Mouse (Mus musculus): ENCODE data around the gene Grwd1.

The Grwd1 gene

DNA sequence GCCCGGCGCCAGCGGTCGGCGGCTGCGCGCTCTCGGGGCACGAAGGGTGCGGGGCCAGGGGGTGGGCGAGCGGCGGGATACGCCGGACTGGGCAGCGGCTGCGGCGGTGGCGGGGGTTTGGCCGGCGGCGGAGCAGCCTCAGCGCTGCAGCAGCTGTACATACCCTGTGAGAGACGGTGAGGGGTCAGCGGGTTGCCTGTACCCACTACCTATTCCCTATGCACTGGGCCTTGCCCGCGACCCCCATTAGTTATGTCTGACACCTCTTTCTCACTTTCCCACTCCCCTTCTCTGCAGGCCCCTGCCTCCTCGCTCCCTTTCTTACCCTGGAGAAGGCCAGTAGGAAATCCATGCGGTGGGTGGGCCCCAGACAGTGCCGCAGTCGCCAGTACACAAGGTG lies 3.2 kb upstream of the Grwd1 start:
- peak; percentile 8 for DNase-seq

DNA sequence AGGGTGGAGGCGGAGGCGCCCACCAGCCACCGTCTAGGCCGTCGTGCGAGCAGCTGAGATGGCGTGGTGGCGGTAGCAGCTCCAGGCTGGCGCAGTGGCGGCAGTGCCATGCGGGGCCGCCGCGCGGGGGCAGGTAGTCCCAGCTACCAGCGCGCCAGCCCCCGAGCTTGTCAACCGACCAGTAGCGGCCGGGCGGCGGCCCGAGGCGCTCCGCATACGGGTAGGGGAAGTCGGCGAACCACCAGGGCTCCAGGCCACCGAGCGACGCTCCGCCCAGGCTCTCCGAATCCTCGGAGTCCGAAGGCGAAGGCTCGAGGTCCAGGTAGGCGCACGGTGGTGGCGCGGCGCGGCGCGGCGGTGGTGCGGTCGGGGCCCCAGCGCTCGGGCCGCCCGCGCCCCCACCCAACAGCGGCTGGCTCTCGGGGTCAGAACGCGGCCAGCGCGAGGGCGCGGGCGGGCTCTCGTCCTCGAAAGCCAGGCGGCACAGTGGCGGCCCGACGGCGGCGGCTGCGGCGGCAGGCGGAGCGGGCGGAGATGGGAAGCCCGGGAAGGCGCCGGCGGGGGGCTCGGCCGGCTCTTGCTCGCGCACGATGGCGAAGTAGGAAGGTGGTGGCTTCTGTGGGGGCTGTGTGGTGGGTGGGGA lies 2.5 kb upstream of the Grwd1 start:
- DNase-seq = peak; percentile 6

DNA sequence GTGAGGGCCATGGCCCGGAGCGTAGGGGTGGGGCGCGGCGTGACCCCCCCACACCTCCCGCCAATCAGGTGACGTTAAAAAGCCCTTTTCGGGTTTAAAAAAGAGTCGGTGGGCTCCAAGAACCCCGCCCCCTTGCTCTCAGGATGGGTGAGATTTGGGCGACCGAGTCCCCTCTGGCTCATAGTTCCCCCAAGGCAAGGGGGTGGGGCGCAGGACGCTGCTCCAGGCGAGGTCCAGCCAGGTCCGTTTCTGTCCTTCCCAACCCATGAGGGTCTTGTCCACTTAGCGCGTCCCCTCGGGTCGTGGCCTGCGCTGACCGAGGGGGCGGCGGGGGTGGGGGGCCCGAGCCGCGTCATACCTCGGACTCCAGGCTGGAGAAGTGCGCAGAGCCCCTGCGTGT lies 1.7 kb upstream of the Grwd1 start:
- DNase-seq = peak; percentile 10

DNA sequence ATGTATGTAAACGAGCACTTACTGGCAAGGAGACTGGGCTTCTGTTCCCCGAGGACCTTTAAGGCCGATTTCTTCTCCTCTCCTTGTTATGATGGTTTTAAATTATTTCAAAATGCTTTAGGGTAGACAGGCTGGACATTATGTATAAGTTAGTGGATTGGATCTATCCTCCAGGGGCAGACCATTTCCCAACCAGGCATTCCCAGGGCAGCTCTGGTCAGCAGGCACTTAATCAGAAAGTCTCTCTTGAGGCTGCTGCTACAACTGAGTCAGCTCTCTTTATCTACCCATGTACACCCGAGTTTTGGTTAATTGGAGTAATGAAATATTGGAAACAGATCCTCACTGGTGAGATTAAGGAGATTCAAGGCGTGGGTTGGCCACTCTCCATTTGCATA lies 383 bp upstream of the Grwd1 start:
- no peak for DNase-seq

DNA sequence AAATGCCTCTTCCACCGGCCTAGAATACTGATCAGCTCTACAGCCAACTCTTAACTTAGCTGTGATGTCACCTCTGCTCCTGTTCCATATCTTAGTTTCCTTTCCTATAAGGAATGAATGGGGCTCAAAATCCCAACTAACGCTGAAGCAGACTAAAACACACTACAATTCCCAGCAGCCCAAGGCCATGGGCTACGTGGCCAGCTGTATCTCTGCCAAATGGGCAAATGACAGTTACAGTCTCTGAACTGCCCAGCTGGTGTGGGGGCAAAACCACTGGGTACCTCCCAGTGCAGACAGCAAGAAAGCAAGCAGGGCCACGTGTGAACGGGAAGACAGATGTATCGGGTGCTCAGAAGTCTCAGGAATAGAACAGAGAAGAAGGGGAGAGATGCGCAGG lies 4.1 kb downstream of the Grwd1 start:
- DNase-seq = no peak

DNA sequence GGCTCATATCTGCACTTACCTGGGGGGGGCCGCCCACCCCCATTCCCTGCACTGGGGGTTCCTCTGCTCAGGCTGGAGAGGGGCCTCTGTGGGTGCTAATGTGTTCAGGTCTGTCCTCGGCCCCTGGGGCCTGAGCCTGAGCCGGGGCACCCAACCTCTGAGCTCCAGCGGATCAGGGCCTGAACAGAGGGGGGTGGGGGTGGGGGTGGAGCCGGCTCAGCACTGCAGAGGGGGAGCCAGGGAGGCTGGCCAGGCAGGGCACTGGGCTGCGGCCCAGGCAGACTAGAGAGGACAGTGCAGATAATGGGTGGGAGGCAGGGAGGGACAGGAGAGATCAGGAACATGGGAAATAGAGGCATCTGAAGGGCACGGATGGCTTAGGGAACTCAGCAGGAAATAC lies 6.1 kb downstream of the Grwd1 start, which contains the start of gene Kcnj14:
Gene Kcnj14 (minus strand): TSS at position 185 of the 400 bp plus-strand sequence.
- DNase-seq = no peak

DNA sequence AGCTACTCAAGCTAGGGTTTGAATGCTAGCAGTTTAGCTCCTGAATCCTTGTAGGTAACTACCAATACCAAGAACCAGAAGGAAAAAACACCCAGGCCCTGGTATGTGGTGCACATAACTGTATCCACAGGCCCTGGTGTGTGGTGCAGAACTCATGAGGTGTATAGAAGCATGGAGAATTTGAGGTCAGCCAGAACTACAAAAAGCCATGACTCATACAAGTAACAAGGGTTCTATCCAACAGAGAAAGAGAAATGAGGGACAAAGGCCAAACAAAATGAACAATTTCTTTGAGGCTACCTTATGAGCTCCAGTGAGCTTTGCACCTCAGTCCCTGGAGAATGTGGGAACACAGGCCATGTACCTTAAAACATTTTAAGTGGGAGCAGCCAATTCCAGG lies 9.8 kb downstream of the Grwd1 start:
- no peak for DNase-seq

DNA sequence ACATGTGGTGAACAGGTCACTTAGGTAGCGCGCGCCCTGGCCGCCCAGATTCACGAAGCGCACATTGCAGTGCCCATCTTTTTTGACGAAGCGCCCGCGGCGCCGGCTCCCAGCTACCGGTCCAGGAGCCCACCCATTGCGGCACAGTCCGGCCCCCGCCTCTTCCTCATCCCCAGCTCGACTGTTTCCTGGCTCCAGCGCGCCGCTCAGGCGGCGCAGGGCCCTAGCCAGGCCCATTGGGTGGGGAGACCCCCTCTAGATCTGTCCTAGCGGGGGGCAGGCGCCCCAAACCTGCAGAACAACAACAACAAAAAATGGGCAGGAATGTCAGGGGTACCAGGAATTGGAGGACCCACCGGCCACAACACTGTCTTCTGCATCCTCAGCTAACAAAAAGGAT lies 10.9 kb downstream of the Grwd1 start:
- no peak for DNase-seq

DNA sequence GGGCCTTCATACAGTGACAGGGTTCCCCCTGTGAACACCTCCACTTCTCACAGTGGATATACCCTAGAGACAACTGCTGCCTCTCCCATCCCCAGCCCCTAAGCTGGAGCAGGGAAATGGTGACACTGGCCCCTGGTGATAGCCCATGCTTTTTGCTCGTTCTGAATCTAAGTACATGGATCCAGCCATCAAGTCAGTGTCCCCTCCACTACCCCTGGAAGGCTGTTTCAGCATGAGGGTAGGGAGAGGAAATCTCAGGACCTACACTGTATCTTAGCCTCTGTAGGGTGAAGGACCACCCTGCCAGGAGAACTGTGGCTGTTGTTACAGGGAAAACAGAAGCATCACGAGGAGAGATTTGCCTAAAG lies 14.8 kb downstream of the Grwd1 start:
- peak; percentile 19 for DNase-seq

DNA sequence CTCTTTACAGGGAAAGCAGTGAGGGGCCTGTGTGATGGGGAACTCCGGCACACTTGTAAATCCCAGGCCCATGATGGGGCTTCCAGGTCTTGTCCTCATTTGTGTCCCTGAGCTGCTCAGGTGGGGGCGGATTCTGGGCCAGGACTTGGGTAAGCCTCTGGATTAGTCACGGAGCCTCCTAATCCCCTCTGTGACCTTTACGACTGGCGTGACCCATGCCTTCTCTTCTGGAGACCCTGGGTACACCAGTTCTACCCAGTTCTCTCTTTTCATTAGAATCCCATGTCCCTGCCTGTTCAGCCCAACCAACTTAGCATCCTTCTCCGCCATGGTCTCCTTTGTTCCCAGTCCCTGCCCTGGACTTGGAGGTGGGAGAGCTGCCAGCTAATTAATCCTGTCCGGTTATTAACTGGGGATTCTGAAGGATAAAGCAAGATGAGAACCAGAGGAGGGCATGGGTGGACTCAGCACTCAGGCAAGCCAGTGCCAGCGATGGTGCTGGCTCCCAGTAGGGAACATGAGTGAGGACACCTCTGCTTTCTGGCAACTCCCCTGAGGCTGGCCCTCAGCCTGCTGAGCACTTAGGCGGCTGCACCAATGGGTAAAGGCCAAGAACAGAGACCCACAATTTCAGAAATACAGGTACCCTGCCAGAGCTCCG lies 15.3 kb downstream of the Grwd1 start:
- no peak for DNase-seq

DNA sequence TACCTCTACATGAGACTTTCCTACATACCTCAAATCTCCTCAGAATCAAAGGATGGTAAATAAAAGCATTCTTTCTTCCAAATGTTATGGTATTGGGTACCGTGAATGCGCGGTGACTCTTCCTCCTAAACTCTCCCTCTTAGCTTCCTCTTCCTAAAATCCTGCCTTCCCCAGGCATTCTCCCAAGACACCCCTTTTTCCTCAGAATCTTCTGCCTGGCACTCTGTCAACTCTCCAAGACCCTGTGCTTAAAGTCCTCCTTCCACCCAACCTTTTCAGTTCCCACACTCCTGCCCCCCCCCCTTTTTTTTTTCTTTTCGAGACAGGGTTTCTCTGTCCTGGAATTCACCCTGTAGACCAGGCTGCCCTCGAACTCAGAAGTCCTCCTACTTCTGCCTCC lies 15.9 kb downstream of the Grwd1 start:
- DNase-seq = no peak

DNA sequence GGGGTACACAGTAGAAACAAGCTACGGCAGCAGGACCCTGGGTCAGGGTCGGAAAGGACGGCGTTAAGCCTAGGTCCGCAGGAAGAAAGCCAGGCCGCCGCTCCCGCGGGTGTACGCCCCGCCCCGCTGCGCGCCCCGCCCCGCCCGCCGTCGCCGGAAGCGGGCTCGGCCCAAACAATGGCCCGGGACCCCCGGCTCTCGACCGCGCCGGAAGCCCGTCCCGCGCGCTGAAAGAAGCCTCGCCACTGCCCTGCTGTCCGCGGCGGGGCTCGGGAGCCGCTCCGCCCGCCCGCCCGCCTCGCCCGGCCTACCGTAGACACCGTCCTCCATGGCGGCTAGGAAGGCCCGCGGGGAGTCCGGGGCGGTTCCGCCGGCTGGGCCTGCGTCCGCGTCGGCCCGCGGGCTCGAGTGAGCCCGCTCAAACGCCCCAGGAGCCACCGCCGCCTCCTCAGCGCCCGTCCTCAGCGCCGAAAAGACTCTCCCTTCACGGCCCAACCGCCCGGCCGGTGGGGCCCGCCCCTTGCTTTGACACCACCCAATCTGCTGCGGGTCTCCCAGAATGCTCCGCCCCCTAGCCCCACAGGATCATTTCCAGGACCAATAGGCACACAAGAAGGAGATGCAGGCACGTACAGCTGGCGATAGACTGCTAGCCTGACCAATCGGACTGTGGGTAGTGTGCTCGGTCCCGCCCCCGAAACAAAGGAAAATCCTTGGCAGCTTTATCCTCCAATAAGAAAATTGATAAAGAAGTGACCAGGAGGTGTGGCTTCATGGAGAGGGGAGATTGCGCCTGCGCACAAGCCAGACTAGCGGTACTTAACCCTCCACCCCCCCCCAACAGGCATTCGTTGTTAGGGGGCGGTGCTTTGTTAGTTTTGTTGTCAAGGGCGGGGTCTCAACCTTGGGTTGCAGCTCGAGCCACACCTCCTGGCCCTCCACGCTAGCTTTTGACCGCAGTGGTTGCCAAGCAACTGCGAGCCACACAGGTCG lies 16.7 kb downstream of the Grwd1 start, which contains the start of gene Cyth2:
Gene Cyth2 (minus strand): TSS at position 795 of the 993 bp plus-strand sequence.
- DNase-seq = peak; percentile 99

DNA sequence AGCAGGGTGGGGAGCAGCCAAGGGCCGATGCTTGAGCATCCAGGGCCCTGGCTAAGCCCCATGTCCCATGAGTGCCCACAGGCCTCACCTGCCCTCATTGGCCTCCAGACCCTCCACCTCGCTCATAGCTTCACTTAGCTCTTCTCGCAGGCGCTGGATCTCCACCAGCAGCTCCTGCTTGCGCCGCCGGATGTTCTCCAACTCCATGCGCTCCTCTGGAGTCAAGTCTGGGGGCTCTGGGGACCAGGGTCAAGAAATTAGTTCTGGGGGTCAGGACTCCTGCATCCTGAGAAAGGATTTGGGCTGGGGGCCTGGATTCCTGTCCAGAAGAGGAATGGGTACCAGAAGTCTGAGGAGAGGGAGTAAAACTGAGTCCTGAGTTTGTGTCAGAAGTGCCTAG lies 17.8 kb downstream of the Grwd1 start:
- no peak for DNase-seq

DNA sequence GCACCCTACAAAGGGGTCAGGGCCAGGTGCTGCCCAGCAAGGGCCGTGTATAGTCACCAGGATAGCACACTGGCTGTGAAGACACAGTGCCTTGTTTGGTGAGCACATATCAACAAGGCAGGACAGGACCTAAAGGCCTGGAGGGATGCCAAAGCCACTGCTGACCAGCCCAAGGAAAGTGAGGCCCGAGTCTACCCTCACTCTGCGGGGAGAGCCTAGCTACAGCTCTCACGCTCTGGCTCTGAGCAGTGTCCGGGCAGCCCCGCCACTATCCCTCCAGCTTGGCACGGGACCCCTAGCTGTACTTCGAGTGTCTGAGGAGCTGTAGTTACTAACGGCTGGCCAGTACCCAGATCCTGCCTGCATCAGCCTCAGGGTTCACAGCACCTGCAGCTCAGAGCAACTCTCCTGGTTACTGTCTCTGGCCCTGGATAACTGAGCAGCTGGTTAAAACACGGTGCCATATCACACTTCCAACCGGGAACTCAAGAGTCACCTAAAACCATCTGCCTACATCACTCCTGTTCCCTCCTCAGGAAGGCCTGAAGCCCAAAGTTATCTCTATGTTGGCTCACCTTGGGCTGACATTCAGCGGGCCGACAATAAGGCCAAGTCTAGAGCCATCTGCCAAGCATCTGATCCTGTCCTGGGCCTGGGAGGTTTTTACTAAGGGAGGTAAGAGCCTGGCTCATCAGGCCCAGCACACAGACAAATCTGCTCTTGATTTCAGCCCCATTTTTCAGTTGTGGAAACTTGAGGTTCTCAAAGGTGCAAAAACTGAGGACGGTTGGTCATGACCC lies 21.3 kb downstream of the Grwd1 start:
- DNase-seq = no peak

DNA sequence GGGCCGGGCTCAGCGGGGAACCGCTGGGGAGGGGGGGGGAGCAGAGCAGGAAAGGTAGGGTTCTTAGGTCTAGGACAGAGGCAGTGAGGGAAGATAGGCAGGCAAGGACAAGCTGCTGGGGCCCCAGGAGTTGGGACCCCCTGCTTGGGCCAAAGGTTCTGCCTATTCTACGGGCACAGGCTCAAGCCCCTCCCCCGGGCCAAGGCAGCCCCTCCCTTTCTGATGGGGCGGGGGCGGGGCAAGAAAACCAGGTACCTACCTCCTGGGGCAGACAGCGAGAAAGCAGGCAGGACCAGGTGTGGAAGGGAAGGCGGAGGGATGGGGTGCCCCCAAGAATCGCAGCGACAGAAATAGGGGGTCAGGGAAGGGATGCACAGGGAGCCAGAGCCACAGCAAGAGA lies 22.3 kb downstream of the Grwd1 start:
- DNase-seq = no peak

DNA sequence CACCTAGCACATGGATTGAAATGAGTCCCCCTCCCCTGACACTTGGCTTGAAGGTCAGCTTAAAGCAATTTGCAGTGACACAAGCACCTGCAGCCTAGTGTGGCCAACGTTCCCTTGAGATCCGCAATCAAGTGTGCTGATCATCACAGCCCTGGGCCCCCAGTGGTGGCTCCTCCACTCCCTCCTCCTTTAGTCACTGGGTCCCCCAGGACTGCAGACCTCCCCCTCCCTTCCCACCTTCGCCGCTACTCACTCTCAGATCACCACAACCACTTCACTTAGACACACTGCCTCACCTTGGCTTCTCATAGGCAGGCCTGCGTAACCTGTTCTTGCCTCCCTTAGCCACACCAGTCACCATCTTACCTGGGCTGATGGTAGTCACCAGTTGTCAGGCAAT lies 24.8 kb downstream of the Grwd1 start:
- DNase-seq = no peak

DNA sequence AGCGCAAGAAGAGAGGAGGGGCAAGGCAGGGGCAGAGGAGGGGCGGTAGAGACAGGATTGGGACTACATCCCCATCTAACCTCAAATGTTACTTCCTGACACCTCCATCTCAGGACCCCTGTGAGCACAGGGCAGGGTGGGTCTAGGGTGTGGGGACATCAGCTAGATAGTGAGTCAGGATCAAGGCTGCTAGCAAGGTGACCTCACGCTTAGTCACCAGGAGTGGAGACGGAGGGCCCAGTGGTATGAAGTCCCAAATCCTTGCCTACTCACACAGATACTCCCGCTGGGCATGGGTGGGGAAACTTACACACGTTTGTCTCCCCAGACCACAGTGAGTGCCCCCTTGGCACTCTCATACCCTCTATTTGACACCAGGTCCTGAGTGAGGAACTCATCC lies 28.2 kb downstream of the Grwd1 start:
- no peak for DNase-seq

DNA sequence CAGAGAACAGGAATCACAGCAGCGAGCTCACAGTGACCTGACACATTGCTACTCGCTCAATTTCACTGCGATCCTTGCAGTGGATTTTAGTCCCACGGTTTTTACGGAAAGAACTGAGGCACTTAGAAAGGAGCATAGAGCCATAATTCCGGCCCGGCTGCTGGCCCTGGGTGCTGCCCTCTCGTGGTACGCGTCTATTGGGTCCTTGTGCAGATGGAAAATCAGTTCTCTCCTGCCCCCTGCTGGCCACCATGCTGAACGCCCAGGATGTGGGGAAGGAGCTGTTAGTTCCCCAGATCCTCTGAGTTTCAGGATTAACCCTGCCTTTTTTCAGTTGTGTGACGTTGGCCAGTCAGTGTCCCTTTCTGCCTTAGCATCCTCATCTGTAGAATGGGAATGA lies 29.4 kb downstream of the Grwd1 start:
- peak; percentile 94 for DNase-seq

DNA sequence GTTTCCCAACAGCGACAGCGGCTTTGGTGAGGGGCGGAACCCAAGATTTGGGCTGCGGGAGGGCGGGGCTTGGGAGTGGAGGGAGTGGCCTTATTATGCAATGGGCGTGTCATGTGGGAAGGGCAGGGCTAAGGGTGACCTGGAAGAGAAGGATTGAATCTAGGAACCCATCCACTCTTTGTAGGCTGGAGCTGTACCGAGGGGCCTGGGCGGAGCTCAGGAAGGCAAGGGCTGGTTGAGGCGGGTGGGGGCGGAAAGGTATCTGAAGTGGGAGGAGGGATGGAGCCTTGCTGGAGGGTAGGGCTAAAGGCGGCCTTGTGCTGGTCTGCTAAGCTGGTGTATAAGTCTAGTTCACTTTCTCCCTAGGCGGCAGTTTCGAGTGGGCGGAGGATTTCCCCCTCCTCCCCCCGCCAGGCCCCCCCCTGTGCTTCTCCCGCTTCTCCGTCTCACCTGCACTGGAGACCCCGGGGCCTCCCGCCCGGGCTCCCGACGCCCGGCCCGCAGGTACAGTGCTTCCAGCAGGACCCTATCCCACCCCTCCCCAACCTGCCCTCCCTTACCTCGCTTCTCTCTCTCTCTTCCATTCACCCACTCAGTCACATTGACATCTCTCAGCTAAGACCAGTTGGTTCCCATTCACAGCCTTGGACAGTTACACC lies 30.1 kb downstream of the Grwd1 start:
- no peak for DNase-seq

DNA sequence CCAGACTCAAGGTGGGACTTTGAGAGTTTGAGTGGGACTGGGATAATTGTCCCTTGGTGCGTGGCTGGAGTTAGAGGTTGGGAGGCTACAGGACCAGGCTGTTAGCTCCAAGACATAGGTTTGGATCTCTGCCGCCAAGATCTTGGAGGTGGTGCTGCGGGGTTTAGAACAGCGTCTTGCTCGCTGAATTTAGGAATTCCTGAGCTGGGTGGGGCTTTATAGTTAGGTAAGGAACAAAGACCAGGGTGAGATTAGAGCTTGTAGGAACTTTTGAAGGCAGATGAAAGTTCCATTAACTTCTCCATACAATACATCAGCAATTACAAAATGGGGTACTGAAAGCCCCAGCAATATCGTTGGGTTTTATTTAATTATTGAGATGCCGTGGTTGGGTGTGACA lies 30.7 kb downstream of the Grwd1 start:
- DNase-seq = no peak

DNA sequence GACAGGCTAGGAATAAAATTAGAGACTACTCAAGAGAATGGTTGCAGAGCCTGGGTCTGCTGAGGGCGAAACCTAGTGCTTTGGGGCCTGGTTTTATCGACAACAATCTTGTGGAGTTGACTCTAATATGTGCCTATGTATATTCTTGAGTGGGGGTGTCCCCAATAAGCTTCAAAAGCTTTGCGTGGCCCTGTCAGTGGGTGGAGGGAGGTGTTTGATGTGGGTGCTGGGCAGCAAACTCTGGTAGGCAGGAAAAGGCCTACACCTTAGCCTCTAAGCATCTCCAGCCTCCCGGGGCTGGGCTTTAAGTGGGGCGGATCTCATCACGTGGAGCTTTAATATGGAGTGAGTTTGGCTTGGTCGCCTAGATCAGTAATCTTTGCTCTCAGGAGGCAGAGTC lies 31.8 kb downstream of the Grwd1 start:
- DNase-seq = no peak

DNA sequence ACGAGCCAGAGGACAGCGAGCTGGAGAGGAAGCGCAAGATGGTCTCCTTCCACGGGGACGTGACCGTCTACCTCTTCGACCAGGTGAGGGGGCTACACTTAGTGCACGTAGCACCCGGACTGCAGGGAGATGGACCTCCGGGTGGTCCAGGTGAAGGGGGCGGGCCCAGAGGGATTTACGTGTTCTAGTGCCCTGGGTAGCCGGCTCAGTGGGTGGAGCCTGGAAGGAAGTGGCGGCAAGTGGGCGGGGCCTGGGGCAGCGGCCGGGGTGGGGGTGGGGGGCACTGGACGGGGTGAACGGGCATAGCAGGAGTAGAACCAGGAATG lies 32.3 kb downstream of the Grwd1 start:
- DNase-seq = no peak
